Mouse (Mus musculus): Measurements from ENCODE around the gene Med1. TPM values are rescaled to one million over a fixed set of nuclear protein-coding genes. Genes with fewer than 3 reads are reported as not detected.
"Not testable (repeated sequence)": the region's sequence is repeated elsewhere in the genome, so short reads cannot be mapped to it uniquely, and the experiment has no call there.

Med1 gene
- polyA plus RNA-seq (2014; fragmentation: Nextera tagmentation; extraction: Ambion mirVana), result 55.9 and 69.7 TPM in 2 replicates

- Histone ChIP-seq H3K36me3 (ENCODE audit: control insufficient read depth, insufficient read depth, low read length) (peaks cover 17% of the 10 kb centered on the region), H3K4me1 (ENCODE audit: control insufficient read depth, insufficient read depth, low read length) (peaks cover 16% of the 10 kb centered on the region), H3K4me3 (replicated peaks; ENCODE audit: low read depth, low read length) (peak within 1 kb of the TSS; percentile 82), H3K27ac (replicated peaks; ENCODE audit: low read depth, low read length) (peak within 1 kb of the TSS; percentile 93), H3K9ac (replicated peaks; ENCODE audit: low read length) (peak within 1 kb of the TSS; percentile 83), H3K9me3 (ENCODE audit: control insufficient read depth, low read length) (no peaks in the 10 kb centered on the region), H3K27me3 (ENCODE audit: control insufficient read depth, insufficient read depth, low read length) (no peaks in the 10 kb centered on the region), H3K4me2 (ENCODE audit: low read length) (peak within 1 kb of the TSS; percentile 72)
- ATAC-seq (ENCODE audit: low FRiP score, low TSS enrichment), result peak; percentile 95
- peak; percentile 98 for DNase-seq
- WGBS, result under 1% methylated on average over 52 of the region's 53 CpGs
Measured at GRCm38 (mm10) chr11:98192901-98193805, at the start of gene Med1. TSS of gene Med1 (minus strand) at chr11:98193293.

GRCm38 (mm10) chr11:98238995-98239394 is 45.9 kb upstream of the Med1 start:
- H3K4me3 ChIP-seq (replicated peaks; ENCODE audit: low read depth, low read length), result no peak overlapping the region
- H3K36me3 ChIP-seq (ENCODE audit: control insufficient read depth, insufficient read depth, low read length), result peaks cover 83% of the 10 kb centered on the region
- 96% methylated on average over 3 of the region's 3 CpGs for WGBS
- H3K27me3 ChIP-seq (ENCODE audit: control insufficient read depth, insufficient read depth, low read length), result no peaks in the 10 kb centered on the region
- DNase-seq (no peak), ATAC-seq (ENCODE audit: low FRiP score, low TSS enrichment) (no peak)
- no peak overlapping the region for H3K4me2 ChIP-seq (ENCODE audit: low read length)
- H3K9ac ChIP-seq (replicated peaks; ENCODE audit: low read length), result no peak overlapping the region
- H3K4me1 ChIP-seq (ENCODE audit: control insufficient read depth, insufficient read depth, low read length), result no peaks in the 10 kb centered on the region
- H3K9me3 ChIP-seq (ENCODE audit: control insufficient read depth, low read length), result no peaks in the 10 kb centered on the region
- no peak overlapping the region for H3K27ac ChIP-seq (replicated peaks; ENCODE audit: low read depth, low read length)

GRCm38 (mm10) chr11:98238416-98238815 is 45.3 kb upstream of the Med1 start:
- no peak overlapping the region for H3K27ac ChIP-seq (replicated peaks; ENCODE audit: low read depth, low read length)
- ATAC-seq (ENCODE audit: low FRiP score, low TSS enrichment) (no peak), DNase-seq (no peak)
- no peak overlapping the region for H3K4me2 ChIP-seq (ENCODE audit: low read length)
- no peaks in the 10 kb centered on the region for H3K4me1 ChIP-seq (ENCODE audit: control insufficient read depth, insufficient read depth, low read length)
- 79% methylated on average over 3 of the region's 3 CpGs for WGBS
- H3K27me3 ChIP-seq (ENCODE audit: control insufficient read depth, insufficient read depth, low read length), result no peaks in the 10 kb centered on the region
- no peak overlapping the region for H3K4me3 ChIP-seq (replicated peaks; ENCODE audit: low read depth, low read length)
- H3K9me3 ChIP-seq (ENCODE audit: control insufficient read depth, low read length), result no peaks in the 10 kb centered on the region
- no peak overlapping the region for H3K9ac ChIP-seq (replicated peaks; ENCODE audit: low read length)
- peaks cover 82% of the 10 kb centered on the region for H3K36me3 ChIP-seq (ENCODE audit: control insufficient read depth, insufficient read depth, low read length)

GRCm38 (mm10) chr11:98226349-98226748 is 33.3 kb upstream of the Med1 start:
- no peak overlapping the region for H3K4me3 ChIP-seq (replicated peaks; ENCODE audit: low read depth, low read length)
- DNase-seq (no peak), ATAC-seq (ENCODE audit: low FRiP score, low TSS enrichment) (no peak)
- H3K4me1 ChIP-seq (ENCODE audit: control insufficient read depth, insufficient read depth, low read length), result no peaks in the 10 kb centered on the region
- no peak overlapping the region for H3K4me2 ChIP-seq (ENCODE audit: low read length)
- H3K27ac ChIP-seq (replicated peaks; ENCODE audit: low read depth, low read length), result no peak overlapping the region
- H3K9ac ChIP-seq (replicated peaks; ENCODE audit: low read length), result no peak overlapping the region
- no peaks in the 10 kb centered on the region for H3K27me3 ChIP-seq (ENCODE audit: control insufficient read depth, insufficient read depth, low read length)
- H3K36me3 ChIP-seq (ENCODE audit: control insufficient read depth, insufficient read depth, low read length), result peaks cover 81% of the 10 kb centered on the region
- H3K9me3 ChIP-seq (ENCODE audit: control insufficient read depth, low read length), result no peaks in the 10 kb centered on the region
- WGBS, result 97% methylated on average over 1 of the region's 1 CpGs

- H3K4me2 ChIP-seq (ENCODE audit: low read length), result no peak overlapping the region
- H3K9me3 ChIP-seq (ENCODE audit: control insufficient read depth, low read length), result no peaks in the 10 kb centered on the region
Measured at GRCm38 (mm10) chr11:98213311-98213710, 20.2 kb upstream of the Med1 start.

GRCm38 (mm10) chr11:98209661-98210060 is 16.6 kb upstream of the Med1 start:
- H3K27me3 ChIP-seq (ENCODE audit: control insufficient read depth, insufficient read depth, low read length); H3K9me3 ChIP-seq (ENCODE audit: control insufficient read depth, low read length); H3K27ac ChIP-seq (replicated peaks; ENCODE audit: low read depth, low read length); DNase-seq; ATAC-seq (ENCODE audit: low FRiP score, low TSS enrichment); H3K4me3 ChIP-seq (replicated peaks; ENCODE audit: low read depth, low read length); H3K9ac ChIP-seq (replicated peaks; ENCODE audit: low read length); H3K4me2 ChIP-seq (ENCODE audit: low read length): not testable (repeated sequence)
- Histone ChIP-seq H3K36me3 (ENCODE audit: control insufficient read depth, insufficient read depth, low read length) (peaks cover 60% of the 10 kb centered on the region), H3K4me1 (ENCODE audit: control insufficient read depth, insufficient read depth, low read length) (peaks cover 16% of the 10 kb centered on the region)
- 94% methylated on average over 4 of the region's 5 CpGs for WGBS

More at GRCm38 (mm10) chr11:98213311-98213710, 20.2 kb upstream of the Med1 start:
- 94% methylated on average over 1 of the region's 1 CpGs for WGBS
- ATAC-seq (ENCODE audit: low FRiP score, low TSS enrichment) (no peak), DNase-seq (no peak)
- Histone ChIP-seq H3K4me1 (ENCODE audit: control insufficient read depth, insufficient read depth, low read length) (no peaks in the 10 kb centered on the region), H3K4me3 (replicated peaks; ENCODE audit: low read depth, low read length) (no peak overlapping the region), H3K9ac (replicated peaks; ENCODE audit: low read length) (no peak overlapping the region), H3K27ac (replicated peaks; ENCODE audit: low read depth, low read length) (no peak overlapping the region), H3K27me3 (ENCODE audit: control insufficient read depth, insufficient read depth, low read length) (no peaks in the 10 kb centered on the region), H3K36me3 (ENCODE audit: control insufficient read depth, insufficient read depth, low read length) (peaks cover 78% of the 10 kb centered on the region)

GRCm38 (mm10) chr11:98206281-98206680 is 13.2 kb upstream of the Med1 start:
- WGBS, result 85% methylated on average over 3 of the region's 3 CpGs
- not testable (repeated sequence) for H3K9ac ChIP-seq (replicated peaks; ENCODE audit: low read length); ATAC-seq (ENCODE audit: low FRiP score, low TSS enrichment); DNase-seq; H3K9me3 ChIP-seq (ENCODE audit: control insufficient read depth, low read length); H3K27ac ChIP-seq (replicated peaks; ENCODE audit: low read depth, low read length); H3K27me3 ChIP-seq (ENCODE audit: control insufficient read depth, insufficient read depth, low read length)
- Histone ChIP-seq H3K4me1 (ENCODE audit: control insufficient read depth, insufficient read depth, low read length) (peaks cover 24% of the 10 kb centered on the region), H3K36me3 (ENCODE audit: control insufficient read depth, insufficient read depth, low read length) (peaks cover 33% of the 10 kb centered on the region), H3K4me3 (replicated peaks; ENCODE audit: low read depth, low read length) (peak overlapping the region; percentile 19; the same call in 1 of the 2 replicates), H3K4me2 (ENCODE audit: low read length) (peak overlapping the region; percentile 52)

- H3K9me3 ChIP-seq (ENCODE audit: control insufficient read depth, low read length), result no peaks in the 10 kb centered on the region
- H3K36me3 ChIP-seq (ENCODE audit: control insufficient read depth, insufficient read depth, low read length), result peaks cover 26% of the 10 kb centered on the region
- peak overlapping the region; percentile 94 for H3K4me2 ChIP-seq (ENCODE audit: low read length)
- H3K27me3 ChIP-seq (ENCODE audit: control insufficient read depth, insufficient read depth, low read length), result no peaks in the 10 kb centered on the region
- ATAC-seq (ENCODE audit: low FRiP score, low TSS enrichment), result no peak
- no peak for DNase-seq
- peaks cover 24% of the 10 kb centered on the region for H3K4me1 ChIP-seq (ENCODE audit: control insufficient read depth, insufficient read depth, low read length)
- H3K9ac ChIP-seq (replicated peaks; ENCODE audit: low read length), result no peak overlapping the region
- peak overlapping the region; percentile 19 for H3K4me3 ChIP-seq (replicated peaks; ENCODE audit: low read depth, low read length)
- H3K27ac ChIP-seq (replicated peaks; ENCODE audit: low read depth, low read length), result no peak overlapping the region
Measured at GRCm38 (mm10) chr11:98205463-98205862, 12.4 kb upstream of the Med1 start.

All from midbrain, embryonic 14.5 days (tissue).